Mouse (Mus musculus) liver, embryonic 16.5 days (tissue): ENCODE results near the gene Atl1. TPM values are rescaled to one million over a fixed set of nuclear protein-coding genes. Genes with fewer than 3 reads are reported as not detected.

Source experiments
- ATAC-seq: fragments of 200-750 bp; cut with Nextera tagmentation; 2 replicates; pipeline ENCODE4 v1.8.0; 2017; ENCODE audit warnings: low read depth, mild to moderate bottlenecking, moderate number of reproducible peaks, moderate library complexity
- H3K27ac ChIP-seq: fragments of 300-500 bp; sonication (generic); 2 replicates; pipeline ENCODE4 v1.5.1; 2014; ENCODE audit warnings: mild to moderate bottlenecking, low read length
- H3K27me3 ChIP-seq: fragments of 300-500 bp; sonication (generic); 2 replicates; pipeline ENCODE4 v1.6.1; 2014; ENCODE audit warnings: low read depth, low read length, mixed read lengths; ENCODE audit not compliant: control insufficient read depth, insufficient read depth
- H3K36me3 ChIP-seq: fragments of 300-500 bp; sonication (generic); 2 replicates; pipeline ENCODE4 v1.6.1; 2014; ENCODE audit warnings: mild to moderate bottlenecking; ENCODE audit not compliant: control insufficient read depth, insufficient read depth
- H3K4me1 ChIP-seq: fragments of 300-500 bp; sonication (generic); 2 replicates; pipeline ENCODE4 v1.6.1; 2014; ENCODE audit warnings: low read depth, low read length, mixed read lengths; ENCODE audit not compliant: control insufficient read depth
- H3K4me2 ChIP-seq: fragments of 300-500 bp; sonication (generic); 2 replicates; pipeline ENCODE4 v1.6.1; 2014; ENCODE audit warnings: low read depth, low read length, mixed read lengths
- H3K4me3 ChIP-seq: fragments of 300-500 bp; sonication (generic); 2 replicates; pipeline ENCODE4 v1.5.1; 2014; ENCODE audit warnings: low read depth, mild to moderate bottlenecking, low read length
- H3K9ac ChIP-seq: fragments of 300-500 bp; sonication (generic); 2 replicates; pipeline ENCODE4 v1.6.1; 2014; ENCODE audit warnings: low read depth, low read length
- H3K9me3 ChIP-seq: fragments of 300-500 bp; sonication (generic); replicated peaks from 2 replicates; pipeline ENCODE4 v1.6.1; 2016; ENCODE audit warnings: low read length; ENCODE audit not compliant: control insufficient read depth
- WGBS: fragments of 180-500 bp; shearing (Covaris S2); extraction: QIAGEN DNeasy Blood & Tissue Kit; methylation state at CpG from one replicate; pipeline ENCODE4 v1.1.7; 2014; ENCODE audit not compliant: insufficient replicate concordance; 5-methylcytosine and 5-hydroxymethylcytosine counted together
- polyA plus RNA-seq: library from polyadenylated mRNA; unstranded; fragments of >200 nt; fragmentation: Nextera tagmentation; extraction: Ambion mirVana; gene quantifications from 2 replicates; pipeline ENCODE4 v1.2.1, GENCODE M21; 2015

Gene Atl1
- polyA plus RNA-seq, 1 experiment from 2014 or later: 1.4 TPM

DNA sequence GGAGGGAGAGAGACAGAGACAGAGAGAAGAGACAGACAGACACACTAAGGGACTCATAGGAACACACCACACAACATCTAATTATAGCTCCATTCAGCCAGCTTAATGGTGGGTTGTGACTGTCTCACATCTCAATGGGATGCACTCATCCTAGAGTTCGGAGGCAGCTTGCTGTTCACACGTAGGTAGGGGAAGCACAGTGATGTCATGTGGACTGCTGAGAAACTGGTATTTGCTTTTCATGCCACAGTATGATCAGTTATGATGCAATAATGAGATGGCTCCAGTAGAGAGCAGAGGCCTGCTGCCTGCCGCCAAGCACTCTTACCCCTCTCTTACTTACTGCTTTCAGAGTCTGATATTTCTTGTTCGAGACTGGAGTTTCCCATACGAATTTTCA lies 53.4 kb downstream of the Atl1 start:
- no peaks in the 10 kb centered on the region for H3K9me3 ChIP-seq
- no peak overlapping the region for H3K9ac ChIP-seq
- H3K27me3 ChIP-seq: no peaks in the 10 kb centered on the region
- no peak overlapping the region for H3K4me3 ChIP-seq
- no peak overlapping the region for H3K27ac ChIP-seq
- peaks cover 3% of the 10 kb centered on the region for H3K4me1 ChIP-seq
- no peak overlapping the region for H3K4me2 ChIP-seq
- no peaks in the 10 kb centered on the region for H3K36me3 ChIP-seq
- no peak for ATAC-seq
- 66% methylated on average over 5 of the region's 5 CpGs for WGBS

DNA sequence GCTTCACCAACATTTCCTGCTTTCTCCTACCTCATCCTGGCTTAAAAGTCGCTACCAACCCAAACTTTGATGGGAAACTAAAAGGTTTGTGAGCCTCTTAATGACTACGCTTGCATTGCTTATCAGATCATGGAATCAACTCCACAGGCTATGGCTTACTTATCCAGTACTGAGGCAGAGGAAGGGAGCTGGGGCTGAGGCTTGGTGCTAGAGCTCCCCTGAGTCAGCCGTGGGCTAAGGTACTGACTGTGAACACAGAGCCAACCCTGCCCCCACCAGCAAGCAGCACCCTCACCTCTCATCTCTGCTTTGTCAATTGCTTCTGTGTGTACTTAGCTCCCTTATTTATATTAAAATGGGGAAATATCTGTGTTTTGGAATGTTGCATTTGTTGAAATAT lies 55.1 kb downstream of the Atl1 start:
- Histone ChIP-seq H3K9ac (no peak overlapping the region), H3K36me3 (no peaks in the 10 kb centered on the region), H3K4me1 (peaks cover 3% of the 10 kb centered on the region), H3K4me3 (no peak overlapping the region), H3K27me3 (no peaks in the 10 kb centered on the region), H3K27ac (no peak overlapping the region), H3K4me2 (no peak overlapping the region), H3K9me3 (no peaks in the 10 kb centered on the region)
- ATAC-seq: no peak
- 37% methylated on average over 3 of the region's 3 CpGs for WGBS

DNA sequence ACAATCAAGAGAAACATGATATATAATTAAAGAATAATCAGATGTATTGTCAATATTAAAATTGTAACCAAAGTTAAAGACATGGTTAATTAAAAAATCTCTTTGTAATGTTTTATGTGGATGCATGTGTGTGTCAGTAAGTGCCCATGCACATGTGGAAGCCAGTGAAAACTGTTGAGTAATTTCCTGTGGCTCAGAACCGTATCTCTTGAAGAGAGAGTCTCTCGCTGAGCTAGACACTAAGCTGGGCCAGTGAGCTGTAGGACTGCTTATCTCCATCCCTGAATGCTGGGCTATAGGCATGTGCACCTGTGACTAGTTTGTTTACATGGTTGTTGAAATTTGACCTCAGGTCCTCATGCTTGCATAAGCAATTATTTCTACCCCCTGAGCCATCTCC lies 65.0 kb downstream of the Atl1 start:
- Histone ChIP-seq H3K27ac (no peak overlapping the region), H3K4me1 (no peaks in the 10 kb centered on the region), H3K36me3 (0 out of 2 replicates have a peak, but pooled peaks cover under 1% of the 10 kb centered on the region), H3K9ac (no peak overlapping the region), H3K4me2 (no peak overlapping the region), H3K4me3 (no peak overlapping the region), H3K9me3 (no peaks in the 10 kb centered on the region), H3K27me3 (no peaks in the 10 kb centered on the region)
- 21% methylated on average over 2 of the region's 2 CpGs for WGBS
- ATAC-seq: peak; percentile 50; the same call in 1 of the 2 replicates

DNA sequence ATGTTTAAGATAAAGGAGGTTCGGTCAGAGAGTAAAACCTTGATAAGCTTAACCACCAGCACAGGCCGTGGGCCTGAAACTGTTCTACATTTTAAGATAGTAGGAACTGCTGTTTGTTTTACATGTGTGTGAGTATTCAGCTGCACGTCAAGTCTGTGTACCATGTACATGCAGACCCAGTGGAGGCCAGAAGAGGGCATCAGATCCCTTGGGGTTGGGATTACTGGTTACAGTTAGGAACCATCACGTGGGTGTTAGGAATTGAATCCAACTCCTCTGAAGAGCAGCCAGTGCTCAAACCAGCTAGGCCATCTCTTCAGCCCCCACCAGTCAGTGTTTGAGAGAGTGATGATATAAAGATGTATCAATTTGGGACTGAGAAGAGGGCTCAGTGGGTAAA lies 70.1 kb downstream of the Atl1 start:
- peaks cover 2% of the 10 kb centered on the region; the same call in 1 of the 2 replicates for H3K4me1 ChIP-seq
- H3K27me3 ChIP-seq: no peaks in the 10 kb centered on the region
- no peaks in the 10 kb centered on the region for H3K9me3 ChIP-seq
- ATAC-seq: peak; percentile 59; the same call in 1 of the 2 replicates
- no peak overlapping the region for H3K9ac ChIP-seq
- H3K4me2 ChIP-seq: no peak overlapping the region
- 28% methylated on average over 4 of the region's 4 CpGs for WGBS
- H3K36me3 ChIP-seq: peaks cover 28% of the 10 kb centered on the region
- H3K4me3 ChIP-seq: no peak overlapping the region
- H3K27ac ChIP-seq: no peak overlapping the region; the same call in 1 of the 2 replicates

DNA sequence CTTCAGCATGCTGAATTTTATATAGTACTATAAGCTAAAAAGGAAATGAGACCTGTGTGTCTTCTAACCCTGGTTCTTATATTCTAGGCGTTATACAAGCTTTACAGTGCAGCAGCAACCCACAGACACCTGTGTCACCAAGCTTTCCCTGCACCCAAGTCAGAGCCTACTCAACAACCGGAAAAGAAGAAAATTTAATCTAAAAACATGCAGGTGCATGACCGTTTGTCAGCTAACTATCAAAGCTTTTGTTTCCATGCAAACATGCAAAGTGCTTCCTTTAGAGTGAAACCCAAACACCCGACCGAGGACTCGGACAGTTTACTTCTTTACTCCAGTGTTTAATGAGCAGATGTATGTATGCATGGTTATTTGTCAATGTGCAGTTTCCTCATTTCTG lies 70.7 kb downstream of the Atl1 start:
- Histone ChIP-seq H3K27me3 (no peaks in the 10 kb centered on the region), H3K9me3 (no peaks in the 10 kb centered on the region), H3K27ac (no peak overlapping the region), H3K9ac (no peak overlapping the region), H3K4me1 (peaks cover 2% of the 10 kb centered on the region; the same call in 1 of the 2 replicates), H3K4me3 (no peak overlapping the region), H3K4me2 (no peak overlapping the region), H3K36me3 (peaks cover 34% of the 10 kb centered on the region)
- WGBS: 79% methylated on average over 6 of the region's 6 CpGs
- no peak for ATAC-seq

DNA sequence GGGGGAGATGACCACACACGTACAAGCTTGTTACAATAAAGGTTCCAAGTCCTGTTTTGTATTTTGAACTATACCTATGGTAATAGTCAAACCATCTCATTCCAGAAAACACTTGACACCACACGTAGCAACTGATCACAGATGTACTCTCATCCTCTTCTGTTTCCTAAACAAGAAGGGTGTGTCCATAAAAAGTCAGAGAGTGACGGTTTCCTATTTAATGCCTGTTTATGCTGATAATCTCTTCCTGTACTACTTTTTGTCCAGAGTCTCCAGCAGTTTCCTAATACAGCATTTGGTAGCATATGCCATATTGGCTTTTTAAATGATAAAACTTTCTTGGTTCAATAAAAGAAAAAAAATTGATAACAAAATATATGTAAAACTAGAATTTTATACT lies 73.2 kb downstream of the Atl1 start:
- peak; percentile 36 for ATAC-seq
- no peak overlapping the region for H3K4me2 ChIP-seq
- H3K4me3 ChIP-seq: no peak overlapping the region
- peaks cover 2% of the 10 kb centered on the region; the same call in 1 of the 2 replicates for H3K4me1 ChIP-seq
- WGBS: 38% methylated on average over 3 of the region's 3 CpGs
- no peaks in the 10 kb centered on the region for H3K27me3 ChIP-seq
- H3K36me3 ChIP-seq: peaks cover 41% of the 10 kb centered on the region
- no peak overlapping the region for H3K27ac ChIP-seq
- no peaks in the 10 kb centered on the region for H3K9me3 ChIP-seq
- no peak overlapping the region for H3K9ac ChIP-seq

DNA sequence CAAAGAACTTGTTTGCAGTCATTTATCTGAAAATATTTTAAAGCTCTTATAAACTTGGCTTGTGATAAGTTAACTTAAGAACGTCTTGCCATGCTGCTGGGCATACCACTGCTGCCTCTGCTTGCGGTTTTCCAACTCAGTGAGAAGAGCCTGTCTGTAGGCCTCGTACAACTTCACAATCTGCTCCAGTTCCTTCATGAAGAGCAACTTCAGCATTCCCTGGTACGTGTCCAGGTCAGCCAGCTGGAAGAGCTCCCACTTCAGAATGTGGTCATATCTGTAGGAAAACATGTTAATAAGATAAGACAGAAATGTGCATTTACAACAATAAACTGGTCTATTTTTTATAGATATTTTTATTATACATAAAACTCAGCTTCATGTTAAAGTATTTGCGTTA lies 73.7 kb downstream of the Atl1 start:
- 43% methylated on average over 5 of the region's 5 CpGs for WGBS
- Histone ChIP-seq H3K27ac (no peak overlapping the region), H3K4me2 (no peak overlapping the region), H3K4me3 (no peak overlapping the region), H3K27me3 (no peaks in the 10 kb centered on the region), H3K4me1 (peaks cover 2% of the 10 kb centered on the region; the same call in 1 of the 2 replicates), H3K9ac (no peak overlapping the region), H3K36me3 (peaks cover 41% of the 10 kb centered on the region), H3K9me3 (no peaks in the 10 kb centered on the region)
- 0 out of 2 replicates have a peak, but pooled peaks have one; percentile 34 for ATAC-seq

DNA sequence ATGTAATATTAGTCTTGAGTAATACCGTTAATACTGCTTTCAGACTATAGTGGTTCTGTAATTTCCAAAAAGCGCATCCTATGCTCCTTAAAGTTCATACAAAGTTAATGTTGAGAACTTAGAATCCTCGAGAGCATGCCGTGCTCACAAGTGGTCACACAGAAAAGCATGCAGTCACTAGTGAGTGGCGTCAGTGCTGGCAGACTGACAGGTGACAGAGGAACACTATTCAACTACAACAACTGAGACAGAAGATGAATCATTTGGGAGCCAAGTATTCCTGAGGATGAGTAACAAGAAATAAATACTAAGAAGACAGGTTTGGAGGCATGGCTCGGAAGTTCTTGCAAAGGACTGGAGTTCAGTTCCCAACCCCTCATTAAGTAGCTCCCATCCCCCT lies 74.7 kb downstream of the Atl1 start:
- no peak overlapping the region for H3K4me2 ChIP-seq
- H3K27ac ChIP-seq: no peak overlapping the region
- peaks cover 2% of the 10 kb centered on the region; the same call in 1 of the 2 replicates for H3K4me1 ChIP-seq
- no peak for ATAC-seq
- WGBS: 77% methylated on average over 6 of the region's 6 CpGs
- H3K4me3 ChIP-seq: no peak overlapping the region
- H3K9me3 ChIP-seq: no peaks in the 10 kb centered on the region
- peaks cover 44% of the 10 kb centered on the region for H3K36me3 ChIP-seq
- no peaks in the 10 kb centered on the region for H3K27me3 ChIP-seq
- no peak overlapping the region for H3K9ac ChIP-seq

DNA sequence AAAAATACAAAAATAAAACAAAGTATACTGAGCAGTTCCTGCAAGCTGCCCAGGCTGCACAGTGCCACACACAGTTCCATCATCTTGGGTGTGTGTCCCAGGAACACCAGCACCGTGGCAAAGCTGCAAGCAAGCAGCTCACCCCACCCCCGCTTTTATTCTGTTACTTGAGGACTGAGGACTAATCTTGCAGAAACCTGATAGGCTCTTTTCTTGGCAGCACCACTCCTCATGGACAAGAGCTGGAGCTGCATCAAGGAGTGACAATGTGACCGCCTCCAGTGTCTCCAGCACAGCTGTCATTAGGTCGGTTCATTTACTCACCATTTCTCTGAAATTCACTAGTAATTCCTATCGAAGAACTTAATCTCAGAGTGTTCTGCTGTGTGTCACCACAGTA lies 75.7 kb downstream of the Atl1 start:
- Histone ChIP-seq H3K9ac (no peak overlapping the region), H3K4me3 (no peak overlapping the region), H3K27ac (no peak overlapping the region), H3K9me3 (no peaks in the 10 kb centered on the region), H3K4me1 (peaks cover 2% of the 10 kb centered on the region; the same call in 1 of the 2 replicates), H3K4me2 (no peak overlapping the region), H3K27me3 (no peaks in the 10 kb centered on the region), H3K36me3 (peaks cover 37% of the 10 kb centered on the region)
- WGBS: 61% methylated on average over 5 of the region's 5 CpGs
- ATAC-seq: no peak
